Mouse (Mus musculus): ENCODE measurements around the gene Dmxl2.
A peak's percentile ranks its signal among the peaks of the same experiment; 100 is the strongest.

Gene Dmxl2

DNA sequence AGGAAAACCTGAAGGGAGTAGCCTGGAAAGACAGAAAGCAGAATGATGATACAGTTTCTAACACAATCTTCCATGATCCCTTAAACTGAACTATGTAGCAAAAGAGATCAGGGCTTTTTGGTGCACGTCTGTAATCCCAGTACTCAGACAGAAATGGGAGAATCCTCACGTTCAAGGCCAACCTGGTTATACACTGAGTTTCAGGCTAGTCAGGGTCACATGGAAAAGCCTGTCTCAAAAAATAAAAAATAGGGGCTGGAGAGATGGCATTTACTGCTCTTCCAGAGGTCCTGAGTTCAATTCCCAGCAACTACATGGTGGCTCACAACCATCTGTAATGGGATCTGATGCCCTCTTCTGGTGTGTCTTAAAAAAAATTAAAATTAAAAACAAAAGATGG is 11.0 kb downstream of the Dmxl2 start:
- no peak for DNase-seq

DNA sequence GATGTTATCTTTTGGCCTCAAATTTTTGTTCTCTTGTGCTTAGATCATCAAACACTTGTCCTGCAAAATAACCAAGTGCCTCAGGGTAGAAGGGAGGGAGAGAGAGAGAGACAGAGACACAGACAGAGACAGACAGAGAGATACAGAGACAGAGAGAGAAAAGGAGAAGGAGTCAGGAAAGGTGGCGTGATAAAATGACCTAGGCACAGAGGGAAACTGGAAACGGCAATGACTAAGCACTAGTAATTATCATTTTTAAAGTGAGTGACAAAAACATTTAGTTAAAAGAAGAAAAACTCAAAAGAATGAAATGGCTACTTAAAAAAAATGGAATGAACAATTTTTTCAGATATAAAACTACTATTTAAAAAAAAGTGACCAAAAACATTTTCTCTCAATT is 11.8 kb downstream of the Dmxl2 start:
- no peak for DNase-seq

DNA sequence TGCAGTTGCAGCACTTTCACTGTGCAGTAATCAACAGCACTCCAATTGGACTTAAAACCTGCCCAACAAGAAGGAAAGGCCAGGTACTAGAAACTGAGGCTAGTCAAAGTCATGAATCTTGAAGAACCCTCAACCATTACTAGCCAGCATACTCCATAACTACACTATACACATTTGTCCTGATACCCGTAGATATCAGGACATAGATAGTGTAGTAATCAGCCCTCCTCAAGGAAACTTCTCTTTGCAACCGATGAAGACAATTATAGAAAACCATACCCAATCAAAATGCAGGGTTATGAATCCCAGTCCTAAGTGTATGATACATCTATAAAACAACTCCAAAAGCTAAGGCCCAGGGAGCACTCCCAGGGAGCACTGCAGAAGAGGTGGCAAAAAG is 16.5 kb downstream of the Dmxl2 start:
- no peak for DNase-seq

DNA sequence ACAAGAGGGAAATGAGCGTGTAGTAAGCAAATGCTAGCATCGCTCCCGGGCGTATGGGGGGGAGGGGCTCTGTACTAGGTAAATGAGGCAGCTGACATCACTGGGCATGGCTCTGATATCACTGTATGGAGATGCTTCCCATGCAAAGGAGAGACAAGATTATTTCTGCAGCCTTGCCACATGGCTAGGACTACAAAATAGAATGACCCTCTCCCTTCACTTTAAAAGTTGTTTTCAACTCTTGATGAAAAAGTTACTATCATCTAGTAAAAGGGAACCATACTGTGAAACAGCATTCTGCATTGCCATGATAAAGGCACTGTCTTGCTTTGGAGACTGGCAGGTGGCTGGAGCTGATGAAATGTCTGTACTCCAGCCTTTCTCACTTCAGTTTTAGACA is 18.2 kb downstream of the Dmxl2 start:
- DNase-seq = no peak

DNA sequence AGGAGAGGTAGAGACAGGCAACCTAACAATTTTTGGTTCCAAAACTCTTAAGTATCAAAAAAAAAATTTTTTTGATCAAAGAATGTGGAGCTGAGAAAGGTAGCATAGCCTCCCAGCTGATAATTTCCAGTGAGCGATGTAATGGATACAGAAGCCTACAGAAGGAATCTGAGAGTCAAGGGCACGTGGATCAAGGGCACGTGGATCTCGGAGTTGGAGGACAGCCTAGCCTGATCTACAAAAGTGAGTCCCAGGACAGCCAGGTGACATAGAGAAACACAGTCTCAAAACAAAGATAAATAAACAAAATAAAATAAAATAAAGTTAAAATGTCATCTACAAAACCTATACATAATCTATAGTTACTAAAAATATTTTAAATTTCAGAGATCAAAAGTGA is 18.7 kb downstream of the Dmxl2 start:
- no peak for DNase-seq

DNA sequence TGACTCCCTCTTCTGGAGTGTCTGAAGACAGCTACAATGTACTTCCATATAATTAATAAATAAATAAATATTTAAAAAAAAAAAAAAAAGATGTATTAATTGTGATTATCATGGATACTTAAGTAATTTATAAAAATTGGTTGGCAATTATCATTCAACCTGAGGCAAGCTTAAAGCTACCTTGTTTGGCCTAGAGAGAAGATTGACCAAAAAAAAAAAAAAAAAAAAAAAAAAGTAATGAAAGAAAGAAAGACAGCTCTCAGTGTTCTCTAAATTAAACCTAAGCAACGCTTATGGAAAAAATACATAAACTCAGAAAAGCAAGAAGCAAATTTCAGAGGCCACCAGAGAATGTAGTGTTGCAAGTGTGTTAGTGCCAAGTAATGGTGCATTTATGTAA is 22.4 kb downstream of the Dmxl2 start:
- no peak for DNase-seq

DNA sequence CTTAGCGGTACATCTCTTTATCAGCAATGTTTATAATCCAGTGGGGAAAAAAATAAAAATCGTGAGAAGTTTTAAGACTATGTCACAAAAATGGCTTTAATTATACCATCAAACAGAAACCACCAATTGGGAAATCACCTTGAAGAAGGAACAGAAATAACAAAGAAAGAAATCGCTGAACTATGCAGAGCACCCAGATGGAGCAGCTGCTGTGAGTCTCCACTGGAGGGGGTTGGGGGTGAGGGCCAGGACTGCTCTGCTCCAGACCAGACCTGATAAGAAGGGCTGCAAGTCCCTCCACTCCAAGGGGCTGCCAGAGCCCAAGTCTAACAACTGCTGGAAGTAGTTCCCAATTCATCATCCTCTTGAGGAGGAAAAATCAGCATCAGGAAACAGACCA is 23.3 kb downstream of the Dmxl2 start:
- no peak for DNase-seq

DNA sequence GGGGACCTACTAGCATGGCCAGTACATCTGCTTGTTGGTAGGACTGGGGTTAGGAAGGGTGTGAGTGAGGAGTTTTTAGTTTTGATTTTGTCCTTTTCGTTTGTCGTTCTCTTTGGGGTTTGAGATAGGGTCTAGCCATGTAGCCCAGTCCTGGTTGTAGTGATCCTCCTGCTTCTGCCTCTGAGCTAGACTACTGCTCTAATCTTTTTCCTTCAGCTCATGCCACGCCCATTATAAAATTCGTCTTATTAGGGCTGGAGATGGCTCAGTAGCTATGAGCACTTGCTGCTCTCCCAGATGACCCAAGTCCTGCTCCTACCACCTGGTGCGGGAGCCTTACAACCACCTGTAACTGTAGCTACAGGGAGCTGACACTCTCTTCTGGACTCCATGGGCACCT is 26.9 kb downstream of the Dmxl2 start:
- DNase-seq = no peak

DNA sequence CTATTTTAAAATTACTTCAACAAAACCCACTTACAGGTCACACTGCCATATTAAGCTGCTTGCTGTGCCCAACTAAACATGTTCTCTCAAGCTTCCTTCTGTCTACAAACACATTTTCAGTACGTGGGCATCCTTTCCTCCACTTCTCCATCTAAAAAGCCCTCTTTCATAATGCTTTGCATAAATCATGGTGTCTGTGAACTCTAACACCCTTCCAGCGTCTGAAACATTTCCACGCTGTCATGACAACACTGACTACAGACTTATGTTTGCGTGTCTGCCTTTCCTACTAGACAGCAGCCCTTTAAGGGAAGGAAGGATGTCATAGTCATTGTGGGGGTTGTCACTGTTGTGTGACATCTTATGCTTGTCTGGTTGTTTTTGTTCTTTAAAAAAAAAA is 27.4 kb downstream of the Dmxl2 start:
- DNase-seq = no peak

DNA sequence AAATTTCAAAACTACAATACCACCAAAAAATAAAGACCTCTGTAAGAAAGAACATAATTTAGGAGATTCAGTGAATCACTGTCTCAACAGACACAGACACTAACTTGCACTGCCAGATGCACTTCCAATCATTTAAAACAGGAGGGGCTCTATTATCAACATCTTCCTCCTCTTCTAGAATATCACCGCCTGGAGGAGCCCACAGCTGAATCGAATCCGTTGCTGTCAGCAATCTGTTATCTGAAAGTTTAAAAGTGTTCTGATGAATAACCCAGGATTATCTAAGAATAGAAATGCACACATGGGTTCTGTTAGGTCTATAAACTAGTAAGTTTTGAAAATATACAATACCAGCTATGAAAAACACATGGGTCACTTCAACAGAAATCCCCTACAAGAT is 28.6 kb downstream of the Dmxl2 start:
- DNase-seq = no peak

DNA sequence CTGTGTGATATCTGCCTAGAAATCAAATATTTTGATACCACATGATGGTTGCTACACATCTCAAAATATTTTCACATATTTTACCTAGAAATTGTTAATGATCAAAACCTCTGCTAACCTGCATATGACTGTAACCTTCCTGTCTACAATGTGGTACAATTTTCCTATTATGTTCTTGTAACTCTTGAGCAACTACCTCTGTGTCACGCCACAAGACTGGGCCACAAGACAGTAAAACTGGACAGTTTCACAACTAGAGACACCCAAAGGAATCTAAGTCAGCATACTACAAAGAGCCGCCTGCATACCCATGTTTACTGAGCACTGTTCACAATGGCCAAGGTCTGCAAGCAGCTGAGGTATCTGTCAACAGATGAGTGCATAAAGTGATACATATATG is 32.1 kb downstream of the Dmxl2 start:
- DNase-seq = no peak

DNA sequence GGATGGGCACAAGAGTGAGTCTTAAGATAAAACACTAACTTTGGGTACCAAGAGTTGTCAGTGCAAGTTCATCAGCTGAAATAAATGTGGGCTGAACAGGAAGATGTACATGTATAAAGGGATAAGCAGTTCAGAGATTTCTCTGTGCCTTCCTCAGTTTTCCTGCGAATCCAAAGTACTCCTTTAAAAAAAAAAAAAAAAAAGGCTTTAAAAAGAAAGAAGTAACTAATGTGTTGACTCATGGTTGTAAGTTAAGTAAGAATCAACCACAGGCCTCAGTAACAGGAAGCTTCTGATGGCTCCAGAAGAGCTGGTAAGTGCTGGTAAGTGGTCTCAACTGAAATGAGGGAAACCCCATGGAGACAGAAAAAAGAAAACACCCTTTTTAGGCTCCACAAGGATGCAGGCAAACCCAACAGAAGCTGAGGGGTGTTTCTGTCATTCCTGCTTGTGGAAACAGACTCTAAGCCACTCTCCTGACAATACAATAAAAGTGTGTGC is 33.9 kb downstream of the Dmxl2 start:
- no peak for DNase-seq

DNA sequence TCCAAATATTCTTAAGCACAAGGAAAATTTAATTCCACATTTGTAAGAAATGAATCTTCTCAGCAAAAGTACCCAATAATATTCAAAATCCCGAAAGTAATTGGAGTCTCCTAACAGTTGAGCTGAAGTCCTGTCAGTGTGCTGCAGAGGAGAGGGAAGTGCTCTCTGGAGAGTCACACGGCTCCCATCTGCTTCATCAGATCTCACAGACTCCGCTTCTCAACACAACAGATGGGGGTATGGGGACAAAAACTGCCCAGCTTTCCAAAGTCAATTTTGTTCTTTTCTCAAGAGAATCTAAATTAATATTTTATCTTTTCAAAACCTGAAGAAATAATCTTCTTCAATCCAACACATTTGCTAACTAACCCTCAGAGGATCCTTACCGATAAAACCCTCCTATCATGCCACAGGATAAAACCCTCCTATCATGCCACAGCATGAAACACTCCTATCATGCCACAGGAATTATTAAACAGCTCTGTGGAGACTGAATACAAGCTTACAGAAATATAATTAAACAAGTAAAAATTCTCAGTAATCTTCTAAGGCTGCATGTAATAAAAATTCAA is 37.9 kb downstream of the Dmxl2 start:
- no peak for DNase-seq

DNA sequence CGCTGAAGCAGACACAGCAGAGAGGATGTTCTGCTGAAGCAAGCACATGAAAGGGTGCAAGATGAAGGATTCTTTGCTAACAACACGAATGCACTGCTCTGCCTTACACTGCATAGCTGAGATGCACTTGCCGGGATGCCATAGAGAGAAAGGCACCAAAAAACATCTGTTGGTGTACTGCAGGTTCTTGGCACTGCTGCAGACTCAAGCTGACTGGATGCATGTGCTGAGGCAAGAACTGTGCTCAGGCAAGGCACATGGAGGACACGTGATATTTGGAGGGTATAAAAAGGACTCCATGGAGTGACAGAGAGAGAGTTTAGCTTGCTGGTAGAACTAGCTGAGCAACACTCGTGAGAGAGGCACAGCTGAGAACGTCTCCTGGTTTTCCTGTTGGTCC is 62.4 kb downstream of the Dmxl2 start:
- DNase-seq = no peak

DNA sequence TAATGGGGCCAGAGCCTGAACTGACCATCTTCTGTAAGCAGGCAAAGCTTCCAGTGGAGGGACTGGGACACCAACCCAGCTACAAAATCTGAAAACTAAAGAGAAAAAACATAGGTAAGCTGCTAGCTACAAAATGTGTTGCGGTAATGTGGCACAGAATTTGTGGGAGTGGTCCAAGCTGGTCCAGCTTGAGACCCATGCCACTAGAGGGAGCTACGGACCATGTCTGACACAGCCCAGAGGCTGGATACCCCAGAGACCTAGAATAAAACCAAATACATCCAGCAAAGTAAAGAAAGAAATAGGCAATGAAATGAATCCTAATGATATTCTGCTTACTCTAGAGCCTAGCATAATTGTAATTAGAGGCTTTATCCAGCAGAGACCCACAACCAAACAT is 63.2 kb downstream of the Dmxl2 start:
- peak; percentile 36 for DNase-seq

DNA sequence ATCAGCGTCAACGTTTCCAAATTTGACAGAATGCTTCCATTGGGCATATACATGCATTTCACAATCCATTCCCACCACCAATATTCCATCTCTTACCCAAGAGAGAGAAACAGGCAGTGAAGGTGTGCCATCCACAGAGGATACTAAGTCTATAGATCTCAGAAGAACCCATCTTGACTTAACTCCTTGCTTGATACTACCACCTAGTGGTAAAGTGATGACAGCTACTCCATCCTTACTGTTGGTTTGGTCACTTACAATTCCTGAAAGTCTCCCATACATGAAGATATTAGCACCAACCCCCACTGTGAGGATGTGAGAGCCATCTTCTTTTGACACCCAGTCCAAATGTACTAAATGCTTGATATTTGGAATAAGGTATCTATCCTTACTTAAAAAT is 85.2 kb downstream of the Dmxl2 start:
- no peak for DNase-seq

DNA sequence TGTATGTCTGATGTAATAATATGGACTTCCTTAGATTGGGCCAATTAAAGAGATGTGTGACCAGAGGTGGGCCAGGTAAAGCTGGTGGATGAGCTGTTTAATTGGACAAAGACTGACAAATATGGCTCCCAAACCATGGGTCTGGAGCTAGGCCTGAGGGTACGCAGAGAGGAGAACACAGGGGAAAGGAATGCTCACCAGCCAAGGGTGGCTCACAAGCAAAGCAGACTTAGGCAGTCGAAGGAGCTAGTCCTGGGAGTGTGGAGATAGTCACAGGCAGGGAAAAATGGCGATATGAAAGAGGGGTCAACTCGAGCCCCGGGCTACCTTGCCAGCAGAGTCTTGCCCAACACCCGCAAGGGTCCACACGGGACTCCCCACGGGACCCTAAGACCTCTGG is 144.7 kb downstream of the Dmxl2 start:
- no peak for DNase-seq

DNA sequence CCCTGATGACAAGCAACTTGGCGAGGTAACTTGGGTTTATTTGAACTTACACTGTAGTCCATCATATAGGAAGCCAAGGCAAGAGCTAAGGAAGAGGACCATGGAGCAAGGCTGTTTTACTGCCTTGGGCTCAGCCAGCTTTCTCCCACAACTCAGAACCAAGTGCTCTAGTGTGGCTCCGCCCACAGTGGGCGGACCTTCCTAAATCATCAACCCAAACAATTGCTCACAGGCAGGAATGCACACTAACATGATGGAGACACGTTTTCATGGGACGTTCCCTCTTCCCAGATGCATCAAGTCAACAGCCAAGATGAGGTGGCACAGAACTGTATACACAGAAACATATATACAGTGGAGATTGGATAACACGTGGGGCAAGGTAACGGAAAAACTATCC is 159.4 kb downstream of the Dmxl2 start:
- no peak for DNase-seq

DNA sequence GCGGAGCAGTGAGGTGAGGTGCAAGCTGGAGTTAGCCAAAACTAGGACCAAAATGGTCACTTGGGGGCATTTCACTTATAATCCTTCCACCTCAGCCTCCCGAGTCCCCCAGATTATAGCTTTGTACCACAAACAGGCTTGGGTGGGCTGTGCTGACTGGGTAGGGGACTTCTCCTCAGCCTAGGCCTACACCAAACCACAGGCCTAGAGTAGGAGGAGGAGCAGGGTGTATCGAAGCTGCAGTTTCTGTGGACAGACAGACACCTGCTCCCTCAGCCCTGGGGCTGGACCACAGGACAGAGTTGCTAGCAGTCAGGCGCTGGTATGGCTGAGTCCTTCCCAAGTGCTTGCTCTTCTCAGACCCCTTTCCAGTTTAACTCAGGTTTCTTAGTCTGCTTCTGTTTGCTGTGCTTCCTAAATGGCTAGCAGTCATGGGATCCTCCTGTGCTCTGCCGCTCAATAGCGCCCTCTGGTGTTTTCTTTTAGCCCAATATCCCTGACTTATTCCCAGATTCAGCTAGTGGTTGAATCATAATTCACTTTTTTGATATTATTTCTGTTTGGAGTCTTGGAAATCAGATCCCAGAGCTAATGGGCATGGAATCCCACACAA is 164.8 kb downstream of the Dmxl2 start:
- DNase-seq = peak; percentile 50

DNA sequence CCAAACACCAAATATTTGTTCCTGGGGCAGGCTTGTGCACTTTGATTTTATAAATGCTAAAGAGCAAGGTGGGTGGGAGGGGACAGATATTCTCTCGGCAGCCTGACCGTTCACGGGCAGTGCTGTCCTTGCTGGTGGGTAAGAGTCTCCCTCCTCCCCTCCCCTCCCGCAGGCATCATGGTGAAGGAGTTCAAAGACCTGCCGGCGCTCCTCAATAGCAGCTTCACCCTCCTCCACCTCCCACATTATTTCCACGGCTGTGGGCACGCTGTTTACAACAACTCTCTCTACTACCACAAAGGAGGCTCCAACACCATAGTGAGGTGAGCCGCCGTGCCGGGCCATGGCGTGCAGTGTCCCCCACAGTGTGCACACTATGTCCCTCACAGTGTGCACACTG is 165.8 kb downstream of the Dmxl2 start:
- no peak for DNase-seq

DNA sequence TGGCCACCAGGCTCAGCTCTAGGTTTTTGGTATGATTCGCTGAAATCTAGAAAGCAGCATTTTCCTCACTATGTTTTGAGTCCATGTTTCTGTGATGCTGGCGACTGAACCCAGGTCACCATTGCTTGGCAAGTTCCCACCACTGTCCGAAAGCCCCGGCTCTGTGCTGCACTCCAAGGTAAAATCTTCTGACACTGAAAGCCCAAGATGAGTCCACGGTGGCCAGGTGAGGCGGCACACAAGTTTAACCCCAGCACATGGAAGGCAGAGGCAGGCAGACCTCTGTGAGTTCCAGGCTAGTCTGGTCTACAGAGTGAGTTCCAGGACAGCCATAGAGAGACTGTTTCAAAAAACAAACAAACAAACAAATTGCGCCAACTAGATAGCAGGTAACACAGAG is 172.2 kb downstream of the Dmxl2 start:
- DNase-seq = no peak

DNA sequence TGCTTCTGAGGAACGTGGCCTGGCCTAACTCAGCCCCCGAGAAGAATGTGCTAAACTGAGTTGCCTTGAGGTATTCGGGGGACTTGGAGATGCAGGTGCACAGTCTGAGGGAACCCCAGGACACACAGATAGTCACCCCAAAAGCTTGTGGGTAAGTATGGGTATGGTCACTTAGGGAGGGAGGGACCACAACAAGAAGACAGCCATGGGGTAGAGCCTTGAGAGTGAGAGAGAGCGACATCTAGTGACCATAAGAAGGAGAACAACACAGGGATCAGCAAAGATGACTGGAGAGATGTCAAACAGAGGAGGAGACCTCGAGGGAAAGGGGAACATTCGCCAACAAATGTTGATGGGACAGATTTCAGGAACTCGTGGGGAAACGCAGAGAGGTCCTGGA is 178.0 kb downstream of the Dmxl2 start:
- peak; percentile 24 for DNase-seq

DNA sequence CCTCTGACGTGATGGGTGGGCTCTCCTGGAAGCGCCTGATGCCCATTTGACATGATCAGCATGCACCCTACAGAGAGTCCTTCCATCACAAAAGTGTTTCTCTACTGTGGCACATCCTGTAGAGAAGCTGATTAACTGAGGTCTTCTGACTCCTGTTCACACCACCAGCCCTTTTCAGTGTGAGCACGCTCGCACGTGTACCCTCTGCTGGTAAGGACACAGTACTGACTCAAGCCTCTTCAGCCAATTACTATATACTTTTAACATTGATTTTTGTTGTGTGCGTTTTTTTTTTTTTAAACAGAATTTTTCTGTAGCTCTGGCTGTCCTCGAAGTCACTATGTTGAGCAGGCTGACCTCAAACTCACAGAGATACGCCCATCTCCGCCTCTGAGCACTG is 185.1 kb downstream of the Dmxl2 start:
- DNase-seq = no peak

Measured in kidney, adult 9 months (tissue).